Mouse (Mus musculus): ENCODE data around the gene Ttc41. TPM values are rescaled to one million over a fixed set of nuclear protein-coding genes. Genes with fewer than 3 reads are reported as not detected.

Gene Ttc41
- 93.7 TPM for polyA plus RNA-seq (2014; fragmentation: Illumina TruSeq; extraction: RNeasy Lipid Tissue Mini Kit (QIAGEN cat#74804); ENCODE audit: low read depth, low replicate concordance)

GRCm38 (mm10) chr10:86705318-86705921, at the start of gene Ttc41, which contains the start of gene Hsp90b1:
TSS of gene Ttc41 (plus strand) at chr10:86705811.
TSS of gene Hsp90b1 (minus strand) at chr10:86705509.

GRCm38 (mm10) chr10:86763672-86764071, 58.1 kb downstream of the Ttc41 start, which contains the start of gene Gm49358:
TSS of gene Gm49358 (plus strand) at chr10:86763972.

DNA sequence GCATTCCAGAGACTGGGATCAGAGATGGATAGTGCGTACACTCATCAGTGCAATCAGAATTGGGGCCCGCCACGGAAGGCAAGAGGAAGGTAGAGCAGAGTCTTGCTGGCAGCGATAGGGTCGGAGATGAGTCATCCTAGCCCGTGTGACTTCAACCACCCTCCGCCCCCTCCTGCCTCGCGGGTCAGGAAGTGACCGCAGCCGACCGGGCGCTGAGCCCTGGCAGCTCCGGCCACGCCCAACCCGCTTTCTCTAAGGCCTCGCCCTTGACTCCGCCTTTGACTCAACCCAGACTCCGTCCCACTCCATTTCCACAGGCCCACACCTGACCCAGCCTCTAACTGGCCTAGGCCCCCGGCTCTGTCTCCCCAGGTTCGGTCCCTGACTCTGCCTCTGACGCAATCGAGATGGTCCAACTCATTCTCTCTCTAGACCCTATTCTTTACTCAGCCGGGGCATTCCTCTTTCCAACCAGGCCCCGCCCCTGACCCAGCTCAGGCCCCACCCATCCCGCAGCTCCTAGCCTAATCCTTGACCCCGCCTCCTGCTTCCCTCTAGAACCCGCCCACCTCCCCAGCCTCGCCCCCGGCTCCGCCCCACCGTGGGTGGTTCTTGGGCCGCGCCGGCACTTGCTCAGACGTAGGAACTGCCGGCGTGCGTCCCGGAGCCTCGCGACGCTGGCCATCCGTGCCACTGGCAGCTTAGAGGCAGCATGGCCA, 72.9 kb downstream of the Ttc41 start, which contains the start of gene Nt5dc3:
Nt5dc3 (plus strand) TSS at position 608 of the 719 bp plus-strand sequence.

Other genes with a start within 250 kb of the Ttc41 start
- gene Syn3, start 206.9 kb upstream of the Ttc41 start, polyA plus RNA-seq (2014; fragmentation: Illumina TruSeq; extraction: RNeasy Lipid Tissue Mini Kit (QIAGEN cat#74804); ENCODE audit: low read depth, low replicate concordance) = 0.15 TPM
- gene Hsp90b1, start 302 bp upstream of the Ttc41 start, polyA plus RNA-seq (2014; fragmentation: Illumina TruSeq; extraction: RNeasy Lipid Tissue Mini Kit (QIAGEN cat#74804); ENCODE audit: low read depth, low replicate concordance) = 1,466 TPM
- 2.8 TPM for gene Gm49358, start 58.2 kb downstream of the Ttc41 start, polyA plus RNA-seq (2014; fragmentation: Illumina TruSeq; extraction: RNeasy Lipid Tissue Mini Kit (QIAGEN cat#74804); ENCODE audit: low read depth, low replicate concordance)
- 3.2 TPM for gene Nt5dc3, start 73.2 kb downstream of the Ttc41 start, polyA plus RNA-seq (2014; fragmentation: Illumina TruSeq; extraction: RNeasy Lipid Tissue Mini Kit (QIAGEN cat#74804); ENCODE audit: low read depth, low replicate concordance)